Mouse (Mus musculus) lung, adult 18-20 months (tissue): ENCODE results near the gene Cacna1i.

Experiments used
- DNase-seq, 2 experiments: peaks; one replicate each; pipeline ENCODE4 v3.0.0; 2022; ENCODE audit warnings: mixed read lengths in 2 of 2

Cacna1i gene

DNA sequence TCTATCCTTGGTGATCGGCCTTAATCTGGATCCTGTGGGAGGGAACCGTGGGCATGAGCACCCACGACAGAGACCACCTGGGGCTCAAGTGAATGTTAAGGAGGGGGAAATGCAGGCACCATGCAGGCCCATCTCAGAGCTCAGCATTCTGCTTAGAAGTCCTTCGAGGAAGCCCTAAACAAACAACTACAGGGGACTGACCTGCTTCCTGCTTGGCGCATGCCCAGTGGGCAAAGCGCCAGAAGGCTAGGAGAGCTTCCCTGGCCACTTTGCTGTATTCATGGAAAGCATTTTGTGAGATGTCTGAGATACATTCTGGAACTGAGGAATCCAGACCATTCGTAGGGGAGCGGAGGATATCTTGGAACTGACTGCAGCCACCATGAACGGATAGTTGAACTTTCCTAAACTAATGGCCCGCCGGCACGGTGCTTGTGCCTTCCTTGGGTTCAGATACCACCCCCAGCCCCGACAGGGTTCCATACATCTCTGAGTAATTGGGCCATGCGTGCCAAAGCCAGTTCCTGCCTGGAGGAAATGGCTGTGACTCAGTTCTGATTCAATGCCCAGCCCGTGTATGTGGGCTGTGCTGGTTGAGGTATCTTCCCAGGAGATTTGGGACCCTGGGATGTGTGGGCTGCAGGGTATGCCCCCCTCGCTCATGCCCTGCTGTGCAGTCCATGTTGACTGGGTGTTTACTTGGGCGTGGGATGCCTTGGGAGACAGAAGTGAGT is 127.1 kb downstream of the Cacna1i start:
- DNase-seq = peak in 1 of 2 experiments; percentile 29

DNA sequence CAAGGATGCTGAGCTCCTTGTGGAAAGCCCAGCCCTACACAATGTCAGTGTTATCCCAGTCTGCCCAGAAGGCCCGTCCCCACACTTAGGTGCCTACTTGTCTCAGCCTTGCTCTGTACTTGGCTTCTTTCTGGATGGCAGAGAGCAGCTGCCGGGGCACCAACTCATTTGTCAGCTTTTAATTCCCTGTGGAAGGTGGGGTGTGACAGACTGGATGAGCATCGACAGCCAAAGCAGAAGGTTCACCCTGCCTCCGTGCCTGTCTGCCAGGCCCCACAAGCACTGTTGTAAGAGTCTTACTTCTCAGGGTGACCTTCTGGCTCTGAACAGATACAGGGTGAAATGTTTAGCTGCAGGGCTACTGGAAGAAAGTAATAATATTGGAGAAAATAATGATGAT is 128.1 kb downstream of the Cacna1i start:
- DNase-seq = no peak

DNA sequence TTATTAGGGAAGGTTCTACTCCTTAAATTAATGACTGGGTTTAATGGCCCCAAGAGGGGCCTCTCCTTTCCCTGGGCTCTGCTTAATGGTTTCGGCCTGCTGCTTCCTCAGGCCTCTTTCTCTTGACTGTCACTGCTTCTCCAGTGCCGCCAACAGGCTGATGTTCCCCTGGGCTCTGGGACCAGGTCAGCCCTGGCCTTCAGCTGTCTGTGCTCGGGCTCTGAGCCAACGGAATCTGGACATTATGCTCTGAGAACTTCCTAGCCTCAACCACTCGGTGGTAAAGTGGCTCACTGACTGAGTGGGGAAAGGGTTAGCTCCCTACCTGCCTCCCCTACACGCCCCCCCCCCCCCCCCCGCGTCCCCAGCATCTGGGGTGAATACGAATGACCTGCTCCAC is 130.0 kb downstream of the Cacna1i start:
- no peak for DNase-seq

DNA sequence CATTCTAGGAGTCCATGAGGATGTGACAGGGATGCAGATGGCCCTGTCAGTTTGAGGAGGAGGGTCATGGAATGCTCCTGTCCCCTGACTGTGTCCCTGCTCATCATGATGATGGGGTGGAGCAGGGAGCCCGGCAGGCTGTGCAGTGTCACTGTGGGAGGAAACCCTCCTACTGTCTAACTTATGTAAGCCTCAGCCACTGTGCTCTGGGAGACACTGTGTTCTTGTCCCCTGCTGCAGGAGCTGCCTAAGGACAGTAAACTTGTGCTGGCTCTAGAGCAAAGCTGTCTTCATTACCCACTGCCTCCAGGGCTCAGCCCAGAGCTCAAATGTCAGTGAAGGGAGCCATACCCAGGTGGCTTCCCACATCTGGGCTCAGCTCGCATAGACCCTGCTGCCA is 131.1 kb downstream of the Cacna1i start:
- DNase-seq = no peak

DNA sequence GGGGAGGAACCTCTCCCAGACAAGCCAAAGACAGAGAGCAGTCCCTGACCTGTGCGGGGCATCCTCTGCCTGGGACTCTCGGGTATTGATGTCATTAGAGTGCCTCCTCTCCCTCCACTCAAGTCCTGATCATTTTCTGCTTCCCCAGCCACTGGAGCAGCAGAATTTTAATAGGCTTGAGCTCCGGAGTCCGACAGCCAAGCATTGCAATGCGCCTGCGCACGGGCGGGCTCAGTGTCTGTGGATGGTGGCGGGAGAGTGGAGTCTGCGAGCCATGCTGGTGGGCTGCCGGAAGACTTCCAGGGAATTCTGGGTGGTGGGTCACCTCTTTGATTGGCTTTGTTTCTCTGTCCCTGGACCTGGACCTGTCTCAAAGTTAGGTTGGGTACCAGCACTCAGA is 143.3 kb downstream of the Cacna1i start:
- DNase-seq = no peak

DNA sequence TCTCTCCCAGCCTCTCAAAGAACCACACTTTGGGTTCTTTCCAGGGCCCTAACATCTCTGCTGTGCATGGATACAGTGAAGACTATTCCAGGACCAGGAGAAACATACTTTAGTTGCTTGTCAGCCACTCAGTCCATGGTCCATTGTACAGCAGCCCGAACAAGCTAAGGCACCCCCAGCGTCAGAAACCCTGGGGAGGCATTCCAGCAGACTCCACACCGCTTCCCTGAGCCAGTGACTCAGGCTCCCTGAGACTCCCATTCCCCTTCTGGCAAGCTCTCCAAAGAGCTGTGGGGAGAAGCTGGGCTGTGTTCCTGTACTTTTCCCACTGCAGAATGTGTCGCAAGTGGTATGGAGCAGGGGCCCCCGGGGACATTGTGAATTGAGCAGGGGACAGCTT is 149.9 kb downstream of the Cacna1i start:
- DNase-seq = no peak

DNA sequence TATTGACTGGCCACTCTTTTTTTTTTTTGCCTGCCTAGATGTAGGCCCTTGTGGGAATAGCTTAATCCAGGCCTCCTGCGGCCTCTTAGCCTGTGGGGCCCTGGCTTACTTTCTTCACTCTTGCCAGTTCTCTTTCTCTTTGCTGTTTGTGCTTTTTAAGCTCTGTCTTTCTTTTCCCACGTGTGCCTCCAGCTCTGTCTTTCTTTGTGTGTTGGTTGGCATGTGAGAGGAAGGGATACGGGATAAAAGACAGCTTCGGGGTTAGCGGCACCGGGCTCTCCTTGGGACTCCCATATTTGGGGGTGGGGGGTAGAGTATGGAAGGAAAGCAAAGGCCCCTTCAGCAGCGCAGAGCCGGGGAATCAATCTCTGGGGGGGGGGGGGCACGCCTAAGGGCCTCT is 151.0 kb downstream of the Cacna1i start:
- DNase-seq = no peak

DNA sequence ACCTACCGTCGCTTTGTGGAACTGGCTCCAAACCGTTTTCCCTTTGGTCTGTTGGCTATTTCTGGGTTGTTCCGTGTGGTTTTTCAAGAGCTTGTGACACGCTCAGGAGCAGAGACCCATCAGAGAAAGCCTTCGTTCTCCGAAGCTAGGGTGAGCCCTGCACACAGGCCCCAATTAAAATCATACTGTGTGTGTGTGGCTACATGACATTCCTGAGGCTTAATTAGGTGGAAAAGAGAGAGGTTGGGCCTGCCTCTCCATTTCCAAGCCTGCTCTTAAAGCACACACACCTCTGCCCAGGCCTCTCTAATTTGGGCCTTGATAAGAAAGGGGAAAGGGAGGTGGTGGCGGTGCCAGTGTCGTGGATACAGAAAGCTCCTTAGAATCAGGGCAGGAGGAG is 151.4 kb downstream of the Cacna1i start:
- DNase-seq = no peak

DNA sequence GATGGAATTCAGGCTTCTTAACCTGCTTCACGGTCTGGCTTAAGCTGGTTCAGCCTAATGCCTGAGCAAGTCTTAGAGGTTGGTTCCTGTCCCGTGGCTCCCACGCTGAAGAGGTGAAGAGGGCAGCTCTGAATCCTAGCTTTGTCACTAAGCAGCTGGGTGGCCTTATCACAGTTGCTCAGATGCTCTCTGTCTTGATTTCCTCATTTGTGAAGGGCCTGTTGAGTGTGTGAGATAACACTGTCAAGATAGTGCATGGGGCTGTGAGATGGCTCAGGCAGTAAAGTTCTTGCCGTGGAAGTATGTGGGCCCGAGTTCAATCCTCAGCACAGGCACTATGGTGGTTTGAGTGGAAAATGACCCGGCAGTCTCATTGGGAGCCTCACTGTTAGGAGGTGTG is 153.2 kb downstream of the Cacna1i start:
- no peak for DNase-seq

DNA sequence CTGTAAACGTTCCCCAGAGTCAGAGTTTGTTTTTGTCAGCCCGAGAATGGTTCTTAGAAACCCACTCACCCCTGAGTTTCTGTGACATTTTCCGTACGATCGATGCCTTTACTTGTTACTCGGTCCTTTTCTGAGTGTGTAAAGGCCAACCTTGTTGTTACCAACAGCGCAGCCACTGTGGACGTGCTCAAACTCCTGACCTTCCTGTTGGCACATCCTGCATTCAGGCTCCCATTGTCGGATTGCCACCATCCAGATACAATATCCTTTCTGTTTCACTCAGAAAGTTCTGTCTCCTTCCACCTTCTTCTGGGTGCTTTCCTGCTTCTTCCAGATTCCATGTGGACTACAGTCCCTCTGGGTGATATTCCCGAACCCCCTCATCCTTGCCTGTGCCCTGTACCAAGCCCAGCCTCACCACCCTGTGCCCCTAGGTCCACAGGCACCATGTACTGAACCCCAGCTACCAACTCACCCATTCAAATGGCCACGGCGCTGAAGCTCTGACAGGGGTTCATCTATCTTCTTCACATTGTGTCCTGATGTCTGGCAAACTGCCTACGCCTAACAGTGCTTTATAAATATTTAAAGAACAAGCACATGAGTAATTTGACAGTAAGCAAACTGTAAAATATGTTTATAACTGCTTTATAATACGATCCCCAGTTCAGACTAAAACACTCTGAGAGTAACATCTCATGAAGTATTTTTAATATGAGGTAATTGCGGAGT is 159.1 kb downstream of the Cacna1i start:
- DNase-seq = no peak
